Mouse (Mus musculus) adrenal gland, adult 2 months (tissue): ENCODE results near the gene Mtm1. TPM values are rescaled to one million over a fixed set of nuclear protein-coding genes. Genes with fewer than 3 reads are reported as not detected.

Experiments
- DNase-seq: peaks from one replicate; pipeline ENCODE4 v3.0.0; 2021
- long read RNA-seq: library from polyadenylated mRNA; stranded (forward); transcript quantifications from one replicate; pipeline ENCODE4 v2.0.0, GENCODE M21; 2021
- polyA plus RNA-seq: library from polyadenylated mRNA; depleted of rRNA; stranded (reverse); fragments of >200 nt; gene quantifications from 2 replicates; pipeline ENCODE4 v1.2.3, GENCODE M21; 2012; rRNA removed
- total RNA-seq, 2 experiments: library from RNA; stranded (reverse); gene quantifications; 2 replicates each; pipeline ENCODE4 v1.2.3; 2021

Mtm1 gene
- total RNA-seq = 10 to 100 TPM; 16.6 to 17.4 TPM
- polyA plus RNA-seq = 1.0 and 1.6 TPM in 2 replicates
- long read RNA-seq, transcript Mtm1-203 (15 exons, 3,379 nt) = major isoform, 10 of 11 reads
- long read RNA-seq, partial matches to known transcripts = 1 of 11 reads
- long read RNA-seq, other reads (novel, unspliced or antisense) = 0 of 11 reads

- DNase-seq = no peak
Measured at GRCm38 (mm10) chrX:71210467-71210866, at the start of gene Mtm1. Mtm1 (plus strand) TSS chrX:71210767.

DNA sequence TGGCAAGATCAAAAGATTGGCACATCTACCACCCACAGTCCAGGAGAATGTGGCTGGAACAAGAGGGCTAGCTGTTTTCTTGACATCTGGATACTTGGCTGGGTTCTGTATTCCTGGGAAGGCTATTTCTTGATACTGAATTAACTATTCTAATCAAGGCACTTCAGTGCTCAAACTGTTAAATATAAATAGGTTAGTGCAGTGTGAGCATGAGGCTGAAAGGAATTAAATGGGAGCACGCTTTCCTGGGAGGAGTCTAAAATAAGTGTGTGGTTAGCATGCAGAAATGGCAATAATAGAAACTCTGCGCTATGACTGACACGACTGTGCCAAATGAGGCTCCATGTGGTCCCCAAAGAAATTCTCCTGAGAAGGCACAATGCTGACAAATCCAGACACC lies 29.0 kb upstream of the Mtm1 start:
- no peak for DNase-seq

DNA sequence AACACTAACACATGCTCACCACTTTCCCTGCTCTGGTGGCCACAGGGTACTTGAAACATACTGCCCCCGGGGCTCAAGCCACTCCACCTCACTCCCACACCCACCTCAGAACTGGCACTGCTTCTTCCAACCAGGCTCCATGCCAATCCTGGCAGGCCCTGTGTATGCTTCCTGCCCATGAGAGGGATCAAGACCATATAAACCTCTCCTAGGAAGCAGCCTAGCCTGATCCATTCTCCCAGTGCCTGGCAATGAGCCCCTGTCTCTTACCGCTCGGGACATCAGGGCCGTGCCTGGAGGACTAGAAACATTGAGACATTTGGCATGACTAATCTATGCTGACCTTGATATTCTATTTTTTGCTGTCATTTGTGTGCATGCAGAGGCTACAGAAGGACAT lies 26.9 kb upstream of the Mtm1 start:
- peak; percentile 70 for DNase-seq

- peak; percentile 26 for DNase-seq
Measured at GRCm38 (mm10) chrX:71186396-71186795, 24.2 kb upstream of the Mtm1 start.

DNA sequence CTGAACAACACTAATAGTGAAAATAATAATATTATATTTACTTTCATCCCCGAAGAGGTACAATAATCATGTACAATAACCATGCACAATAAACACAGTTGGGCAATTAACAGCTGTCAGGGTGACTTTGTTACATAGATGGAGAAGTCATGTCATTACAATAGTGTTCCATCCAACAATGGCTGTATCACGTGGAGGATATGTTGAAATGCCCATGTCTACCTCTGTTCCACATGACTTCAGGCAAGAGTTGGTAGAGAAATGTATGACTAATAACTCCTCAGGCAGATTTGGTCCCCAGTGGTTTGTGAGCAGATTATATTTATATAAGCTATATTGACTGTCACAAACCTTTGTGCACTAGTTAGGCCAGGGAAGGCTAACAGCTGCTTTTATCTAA lies 5.8 kb upstream of the Mtm1 start:
- DNase-seq = no peak

GRCm38 (mm10) chrX:71205821-71206542 lies 4.6 kb upstream of the Mtm1 start:
- no peak for DNase-seq

GRCm38 (mm10) chrX:71206595-71206994 lies 4.0 kb upstream of the Mtm1 start:
- no peak for DNase-seq

- DNase-seq = no peak
Measured at GRCm38 (mm10) chrX:71212911-71213310, 2.3 kb downstream of the Mtm1 start.

DNA sequence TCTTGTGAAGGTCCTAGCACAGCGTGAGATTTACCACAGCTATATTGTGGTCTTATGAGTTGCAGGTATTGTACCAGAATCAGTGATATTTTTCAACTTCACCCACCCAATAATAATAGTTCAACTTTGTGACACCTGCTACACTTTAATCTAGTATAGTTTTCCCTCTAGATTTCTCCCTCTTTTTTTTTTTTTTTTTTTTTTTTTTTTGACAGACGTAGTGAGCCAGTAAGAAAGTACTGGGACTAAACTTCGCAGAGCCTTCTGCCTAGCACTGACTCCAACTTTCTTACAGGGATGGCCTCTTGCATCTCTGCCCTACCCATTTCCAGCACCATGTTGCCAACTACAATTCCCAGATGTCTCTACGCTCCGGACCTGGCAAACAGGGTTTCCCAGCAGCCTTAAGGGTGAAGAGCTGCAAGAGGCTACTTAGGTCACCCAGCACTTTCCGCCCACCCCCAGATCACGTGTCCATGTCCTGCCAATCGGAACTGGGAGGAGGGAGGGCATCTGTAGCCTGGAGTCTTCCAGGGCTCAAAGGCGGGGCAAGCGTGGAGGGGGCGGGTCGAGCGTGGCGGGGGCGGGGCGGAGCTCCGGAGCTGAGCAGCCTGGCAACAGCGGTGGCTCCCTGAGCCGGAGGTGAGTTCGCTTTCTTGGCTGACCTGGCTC lies 4.0 kb downstream of the Mtm1 start:
- peak; percentile 92 for DNase-seq

DNA sequence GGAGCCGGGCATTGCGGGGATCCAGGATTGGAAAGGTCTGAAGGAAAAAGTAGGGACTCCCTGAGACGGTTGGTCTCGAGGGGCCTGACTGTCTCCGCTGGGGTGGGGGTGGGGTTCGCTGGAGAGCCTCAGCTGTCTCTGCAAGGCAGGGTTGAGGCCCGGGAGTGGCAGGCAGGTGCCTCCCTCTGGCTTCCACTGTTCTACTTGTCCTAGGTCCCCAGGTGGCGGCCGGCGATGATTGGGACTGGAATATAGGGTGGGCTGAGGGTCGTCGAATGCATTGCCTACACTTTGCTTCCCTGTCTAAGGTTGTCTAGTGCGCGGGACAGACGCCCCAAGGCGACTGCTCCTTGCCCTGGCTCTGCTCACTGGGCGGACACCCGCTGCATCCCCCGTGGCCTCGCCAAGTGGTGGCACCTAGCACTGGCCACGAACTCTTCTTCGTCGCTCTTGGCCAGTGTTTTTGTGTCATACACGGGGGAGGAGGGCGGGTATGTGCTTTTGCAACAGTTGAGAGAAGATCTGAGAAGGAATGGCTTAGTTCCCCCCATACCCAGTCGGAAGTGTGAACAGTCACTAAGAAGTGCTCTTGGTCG lies 4.6 kb downstream of the Mtm1 start:
- peak; percentile 63 for DNase-seq

- DNase-seq = no peak
Measured at GRCm38 (mm10) chrX:71216879-71217278, 6.3 kb downstream of the Mtm1 start.

DNA sequence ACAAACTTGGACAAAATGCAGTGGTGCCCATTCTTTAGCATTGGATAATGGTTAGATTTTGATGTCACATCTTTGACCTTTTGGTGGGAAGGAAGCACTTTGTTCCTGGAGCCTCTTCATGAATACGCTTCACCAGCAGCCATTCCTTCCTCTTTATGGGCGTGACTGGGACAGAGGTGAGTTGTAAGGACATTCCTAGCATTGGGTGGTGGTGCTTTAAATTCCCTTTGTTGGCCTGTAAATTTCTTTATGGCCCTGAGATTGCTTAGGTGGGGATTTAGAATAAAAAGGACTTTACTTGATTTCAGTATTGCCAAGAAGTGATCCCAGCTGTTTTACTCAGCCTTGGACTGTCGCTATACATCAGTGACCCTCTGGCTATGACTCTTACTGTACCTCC lies 8.3 kb downstream of the Mtm1 start:
- DNase-seq = no peak

- DNase-seq = peak; percentile 38
Measured at GRCm38 (mm10) chrX:71220896-71221295, 10.3 kb downstream of the Mtm1 start.

DNA sequence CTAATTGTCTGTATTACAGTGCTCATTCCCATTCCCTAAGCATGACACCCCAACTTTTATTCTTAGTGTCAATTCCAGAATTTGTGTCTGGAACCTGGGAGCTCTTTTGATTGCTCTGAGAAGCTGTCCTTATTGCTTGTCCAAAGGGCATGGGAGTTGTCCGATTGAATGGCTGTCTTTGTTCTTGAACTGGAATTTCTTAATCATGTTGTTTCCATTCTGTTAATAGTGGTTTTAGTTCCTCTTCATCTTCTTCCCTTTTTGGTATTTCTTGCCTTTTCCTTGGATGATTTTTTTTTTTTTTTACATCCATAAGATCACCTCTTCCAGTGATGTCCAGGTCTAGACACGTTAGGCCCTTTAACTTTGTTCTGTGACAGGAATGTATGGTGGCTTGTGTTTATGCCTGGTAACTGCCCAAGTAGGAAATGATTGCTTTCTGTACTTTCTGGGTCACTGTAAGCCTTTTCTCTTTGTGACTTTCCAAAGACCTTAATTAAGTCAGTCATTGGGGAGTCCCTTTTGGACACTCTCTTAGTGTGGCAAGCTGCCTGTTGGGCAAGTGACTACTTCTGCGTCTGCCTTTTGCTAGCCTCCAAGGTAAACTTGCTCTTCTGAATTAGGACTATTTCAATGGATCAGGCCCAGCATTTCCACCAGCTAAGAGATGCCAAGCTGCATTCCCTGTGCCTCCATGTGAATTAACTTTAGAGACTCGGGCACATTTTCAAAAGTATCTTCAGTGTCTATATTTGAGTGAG lies 12.3 kb downstream of the Mtm1 start:
- DNase-seq = no peak

DNA sequence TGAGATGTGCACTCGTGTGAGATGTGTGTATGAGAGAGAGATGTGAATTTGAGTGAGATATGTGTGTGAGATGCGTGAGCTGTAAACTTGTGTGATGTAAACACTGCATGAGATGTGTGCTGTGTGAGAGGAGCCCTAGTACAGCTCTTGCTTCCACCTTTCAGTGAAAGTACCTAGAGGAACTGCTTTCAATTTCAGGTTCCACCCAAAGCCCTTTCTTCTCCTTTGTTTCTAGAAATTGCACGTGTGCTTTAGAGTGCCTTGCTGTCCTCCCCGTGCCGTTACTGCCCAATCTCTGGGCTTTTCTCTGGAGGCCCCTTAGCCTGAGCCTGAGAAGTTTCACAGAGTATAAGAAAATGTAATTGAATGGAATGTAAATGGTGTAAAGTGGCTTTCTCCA lies 16.3 kb downstream of the Mtm1 start:
- no peak for DNase-seq

DNA sequence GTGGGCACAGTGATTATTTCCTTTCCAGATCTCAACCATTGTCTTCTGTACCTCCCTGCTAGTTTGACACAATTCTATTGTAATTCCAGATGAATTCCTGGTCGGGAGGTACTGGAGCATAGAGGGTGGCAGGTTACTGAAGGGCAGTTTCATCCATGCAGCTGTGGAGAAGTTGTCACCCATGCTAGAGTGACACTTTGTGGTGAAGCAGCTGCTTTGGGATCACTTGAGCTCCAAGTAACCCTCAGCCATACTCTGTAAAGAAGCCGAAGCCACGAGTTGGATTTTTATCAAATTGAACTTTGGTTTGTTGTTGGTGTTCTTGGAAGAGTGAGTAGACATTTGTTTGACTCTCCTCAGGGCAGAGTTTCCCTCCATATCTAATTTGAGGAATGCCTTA lies 17.6 kb downstream of the Mtm1 start:
- no peak for DNase-seq

- no peak for DNase-seq
Measured at GRCm38 (mm10) chrX:71230847-71231246, 20.3 kb downstream of the Mtm1 start.

- DNase-seq = no peak
Measured at GRCm38 (mm10) chrX:71256422-71256821, 45.9 kb downstream of the Mtm1 start.

DNA sequence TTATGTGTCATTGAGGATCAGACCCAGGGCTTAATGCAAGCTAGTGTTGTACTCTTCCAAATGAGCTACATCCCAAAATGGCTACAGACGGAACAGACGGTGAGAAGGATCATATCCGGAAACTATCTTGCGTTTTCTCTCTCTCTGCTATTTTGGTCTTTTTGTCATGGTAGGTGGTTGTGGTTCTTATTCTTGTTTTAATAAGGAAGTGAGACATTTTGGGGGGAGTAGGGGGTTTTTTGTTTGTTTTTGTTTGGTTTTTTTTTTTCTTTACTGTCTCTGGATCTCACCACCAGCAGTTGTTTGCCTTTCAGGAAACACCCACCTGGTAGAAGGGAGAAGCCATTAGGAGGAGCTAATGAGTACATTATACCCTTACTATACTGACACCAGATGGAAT lies 50.3 kb downstream of the Mtm1 start:
- no peak for DNase-seq

DNA sequence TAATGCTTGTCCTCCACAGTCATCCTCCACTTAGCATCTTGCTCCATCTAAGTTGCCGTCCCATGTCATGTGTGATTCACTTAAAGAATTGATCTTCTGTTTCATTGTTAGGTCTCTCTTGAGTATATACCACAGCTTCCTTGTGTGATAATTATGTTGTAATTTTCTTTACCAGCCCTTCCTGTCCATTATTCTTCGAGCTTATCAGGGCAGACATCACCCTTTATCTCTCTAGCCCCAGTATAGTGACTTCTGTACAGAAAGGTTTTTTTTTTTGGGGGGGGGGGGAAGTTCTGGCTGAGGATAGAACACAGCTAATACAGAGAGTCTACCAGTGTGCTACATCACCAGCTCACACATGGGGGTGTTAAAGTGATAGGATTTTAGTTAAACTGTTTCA lies 53.7 kb downstream of the Mtm1 start:
- no peak for DNase-seq

- DNase-seq = no peak
Measured at GRCm38 (mm10) chrX:71268972-71269371, 58.4 kb downstream of the Mtm1 start.

DNA sequence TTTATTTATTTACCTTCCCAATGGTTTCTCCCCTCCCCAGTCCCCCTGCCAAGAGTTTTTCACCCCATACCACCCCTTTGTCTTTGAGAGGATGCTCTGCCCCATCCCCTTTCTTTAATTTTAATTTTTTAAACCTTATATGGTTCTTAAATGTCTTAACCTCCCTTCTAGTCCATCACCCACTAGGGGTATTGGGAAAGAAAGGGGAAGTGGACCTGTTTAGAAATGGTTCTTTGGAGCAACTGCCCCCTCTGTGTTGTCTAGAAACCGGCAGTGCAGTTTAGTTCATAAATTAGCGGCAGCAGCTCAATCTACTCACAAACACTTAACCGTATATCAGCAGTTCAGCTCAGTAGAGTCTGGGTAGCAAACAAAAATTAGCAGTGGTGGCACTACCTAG lies 63.6 kb downstream of the Mtm1 start:
- no peak for DNase-seq
